Mouse (Mus musculus) forebrain, embryonic 14.5 days (tissue): ENCODE results near the gene Olfr1173. TPM values are rescaled to one million over a fixed set of nuclear protein-coding genes. Genes with fewer than 3 reads are reported as not detected.

Experiments
- ATAC-seq: fragments of 200-750 bp; cut with Nextera tagmentation; 2 replicates; pipeline ENCODE4 v1.8.0; 2017; ENCODE audit warnings: mild to moderate bottlenecking, moderate library complexity
- DNase-seq: peaks from one replicate; pipeline ENCODE4 v3.0.0-alpha.2; 2015; ENCODE audit warnings: low spot score
- H3K27ac ChIP-seq: fragments of 300-500 bp; sonication (generic); 2 replicates; pipeline ENCODE4 v1.5.1; 2014; ENCODE audit warnings: low read depth, mild to moderate bottlenecking, control low read depth, low read length, moderate library complexity
- H3K27me3 ChIP-seq: fragments of 300-500 bp; sonication (generic); replicated peaks from 2 replicates; pipeline ENCODE4 v1.6.1; 2014; ENCODE audit warnings: low read length, control low read depth, mixed read lengths; ENCODE audit not compliant: control insufficient read depth, insufficient read depth
- H3K36me3 ChIP-seq: fragments of 300-500 bp; sonication (generic); 2 replicates; pipeline ENCODE4 v1.6.1; 2014; ENCODE audit warnings: low read length, control low read depth; ENCODE audit not compliant: control insufficient read depth, insufficient read depth
- H3K4me1 ChIP-seq: fragments of 300-500 bp; sonication (generic); 2 replicates; pipeline ENCODE4 v1.6.1; 2014; ENCODE audit warnings: antibody characterized with exemption, low read length, control low read depth; ENCODE audit not compliant: control insufficient read depth, insufficient read depth
- H3K4me2 ChIP-seq: fragments of 300-500 bp; sonication (generic); 2 replicates; pipeline ENCODE4 v1.6.1; 2014; ENCODE audit warnings: mild to moderate bottlenecking, control low read depth, low read length
- H3K4me3 ChIP-seq: fragments of 300-500 bp; sonication (generic); 2 replicates; pipeline ENCODE4 v1.5.1; 2014; ENCODE audit warnings: low read depth, low read length, control low read depth
- H3K9ac ChIP-seq: fragments of 300-500 bp; sonication (generic); 2 replicates; pipeline ENCODE4 v1.6.1; 2014; ENCODE audit warnings: mild to moderate bottlenecking, low read length, control low read depth, moderate library complexity
- H3K9me3 ChIP-seq: fragments of 300-500 bp; sonication (generic); replicated peaks from 2 replicates; pipeline ENCODE4 v1.6.1; 2016; ENCODE audit warnings: low read length, control low read depth, mixed read lengths; ENCODE audit not compliant: control insufficient read depth
- WGBS: fragments of 180-500 bp; shearing (Covaris S2); extraction: QIAGEN DNeasy Blood & Tissue Kit; methylation state at CpG from one replicate; pipeline ENCODE4 v1.1.7; 2014; 5-methylcytosine and 5-hydroxymethylcytosine counted together
- polyA plus RNA-seq: library from polyadenylated mRNA; unstranded; fragments of >200 nt; fragmentation: Nextera tagmentation; extraction: Ambion mirVana; gene quantifications from 2 replicates; pipeline ENCODE4 v1.2.1, GENCODE M21; 2014

Gene Olfr1173
- not detected in 2 replicates for polyA plus RNA-seq

GRCm38 (mm10) chr2:88279775-88280174, at the start of gene Olfr1173:
Gene Olfr1173, minus strand, starts transcription at chr2:88279875.
- DNase-seq (no peak), ATAC-seq (no peak)
- Histone ChIP-seq H3K9ac (no peak within 1 kb of the TSS), H3K36me3 (no peaks in the 10 kb centered on the region), H3K4me3 (no peak within 1 kb of the TSS), H3K27me3 (no peaks in the 10 kb centered on the region), H3K9me3 (no peaks in the 10 kb centered on the region), H3K4me2 (no peak within 1 kb of the TSS), H3K27ac (no peak within 1 kb of the TSS), H3K4me1 (no peaks in the 10 kb centered on the region)

- DNase-seq (no peak), ATAC-seq (no peak)
- no peaks in the 10 kb centered on the region for H3K9me3 ChIP-seq
- no peak within 1 kb of the TSS for H3K4me2 ChIP-seq
- no peak within 1 kb of the TSS for H3K27ac ChIP-seq
- H3K4me3 ChIP-seq = no peak within 1 kb of the TSS
- H3K36me3 ChIP-seq = no peaks in the 10 kb centered on the region
- H3K27me3 ChIP-seq = no peaks in the 10 kb centered on the region
- WGBS = 85% methylated on average over 2 of the region's 2 CpGs
- H3K4me1 ChIP-seq = no peaks in the 10 kb centered on the region
- H3K9ac ChIP-seq = no peak within 1 kb of the TSS
These were observed 47.4 kb upstream of the Olfr1173 start, which contains the start of gene Olfr1175-ps for GRCm38 (mm10) chr2:88327115-88327514. Gene Olfr1175-ps, minus strand, starts transcription at chr2:88327215.

GRCm38 (mm10) chr2:88315035-88315434, 35.4 kb upstream of the Olfr1173 start, which contains the start of gene Olfr1174-ps:
Gene Olfr1174-ps, minus strand, starts transcription at chr2:88315135.
- H3K27me3 ChIP-seq = no peaks in the 10 kb centered on the region
- no peaks in the 10 kb centered on the region for H3K4me1 ChIP-seq
- H3K27ac ChIP-seq = no peak within 1 kb of the TSS
- no peaks in the 10 kb centered on the region for H3K36me3 ChIP-seq
- H3K4me2 ChIP-seq = no peak within 1 kb of the TSS
- DNase-seq (no peak), ATAC-seq (no peak)
- H3K9ac ChIP-seq = no peak within 1 kb of the TSS
- H3K4me3 ChIP-seq = no peak within 1 kb of the TSS
- H3K9me3 ChIP-seq = no peaks in the 10 kb centered on the region
- WGBS = 91% methylated on average over 4 of the region's 4 CpGs

GRCm38 (mm10) chr2:88228234-88228633, 51.4 kb downstream of the Olfr1173 start, which contains the start of gene Olfr1170:
Gene Olfr1170, minus strand, starts transcription at chr2:88228334.
- Histone ChIP-seq H3K4me3 (no peak within 1 kb of the TSS), H3K36me3 (no peaks in the 10 kb centered on the region), H3K9me3 (no peaks in the 10 kb centered on the region), H3K27ac (no peak within 1 kb of the TSS), H3K27me3 (no peaks in the 10 kb centered on the region), H3K9ac (no peak within 1 kb of the TSS), H3K4me2 (no peak within 1 kb of the TSS), H3K4me1 (no peaks in the 10 kb centered on the region)
- ATAC-seq (no peak), DNase-seq (no peak)
- 91% methylated on average over 1 of the region's 1 CpGs for WGBS

Other genes starting within 250 kb of the Olfr1173 start
- gene Olfr73, start 242.2 kb downstream of the Olfr1173 start, polyA plus RNA-seq = not detected in 2 replicates
- not detected in 2 replicates for gene Olfr1162, start 228.7 kb downstream of the Olfr1173 start, polyA plus RNA-seq
- not detected in 2 replicates for gene Olfr1163, start 208.0 kb downstream of the Olfr1173 start, polyA plus RNA-seq
- gene Olfr1164, start 185.9 kb downstream of the Olfr1173 start, polyA plus RNA-seq = not detected in 2 replicates
- not detected in 2 replicates for gene Olfr1166, start 151.6 kb downstream of the Olfr1173 start, polyA plus RNA-seq
- gene Olfr1167, start 124.7 kb downstream of the Olfr1173 start, polyA plus RNA-seq = not detected in 2 replicates
- gene Olfr1168, start 98.0 kb downstream of the Olfr1173 start, polyA plus RNA-seq = not detected in 2 replicates
- not detected in 2 replicates for gene Olfr1170, start 51.5 kb downstream of the Olfr1173 start, polyA plus RNA-seq
- gene Olfr1174-ps, start 35.3 kb upstream of the Olfr1173 start, polyA plus RNA-seq = not detected in 2 replicates
- not detected in 2 replicates for gene Olfr1175-ps, start 47.3 kb upstream of the Olfr1173 start, polyA plus RNA-seq
- gene Olfr1176, start 56.8 kb upstream of the Olfr1173 start, polyA plus RNA-seq = not detected in 2 replicates
- gene Olfr1177-ps, start 66.6 kb upstream of the Olfr1173 start, polyA plus RNA-seq = not detected in 2 replicates
- gene Olfr1178, start 107.2 kb upstream of the Olfr1173 start, polyA plus RNA-seq = not detected in 2 replicates
- gene Olfr1179, start 126.6 kb upstream of the Olfr1173 start, polyA plus RNA-seq = not detected in 2 replicates
- not detected in 2 replicates for gene Olfr1180, start 139.3 kb upstream of the Olfr1173 start, polyA plus RNA-seq
- gene Olfr1181, start 146.3 kb upstream of the Olfr1173 start, polyA plus RNA-seq = not detected in 2 replicates
- gene Gm13757, start 169.3 kb upstream of the Olfr1173 start, polyA plus RNA-seq = not detected in 2 replicates
- gene Olfr1183, start 175.0 kb upstream of the Olfr1173 start, polyA plus RNA-seq = not detected in 2 replicates
- not detected in 2 replicates for gene Olfr1184, start 203.7 kb upstream of the Olfr1173 start, polyA plus RNA-seq
- not detected in 2 replicates for gene Olfr1185-ps1, start 213.4 kb upstream of the Olfr1173 start, polyA plus RNA-seq
- gene Olfr1186, start 238.7 kb upstream of the Olfr1173 start, polyA plus RNA-seq = not detected in 2 replicates